Mouse (Mus musculus) limb, embryonic 12.5 days (tissue): ENCODE results near the gene Grhl3. TPM values are rescaled to one million over a fixed set of nuclear protein-coding genes. Genes with fewer than 3 reads are reported as not detected.

Experiments
- ATAC-seq: fragments of 200-750 bp; cut with Nextera tagmentation; 2 replicates; pipeline ENCODE4 v1.8.0; 2017; ENCODE audit warnings: low read depth, moderate TSS enrichment; ENCODE audit not compliant: insufficient number of reproducible peaks, insufficient read depth, low FRiP score, low TSS enrichment
- H3K27ac ChIP-seq: fragments of 300-500 bp; sonication (generic); 2 replicates; pipeline ENCODE4 v1.5.1; 2016; ENCODE audit warnings: mild to moderate bottlenecking, moderate library complexity
- H3K27me3 ChIP-seq: fragments of 300-500 bp; sonication (generic); 2 replicates; pipeline ENCODE4 v1.6.1; 2016; ENCODE audit warnings: mild to moderate bottlenecking, moderate library complexity
- H3K36me3 ChIP-seq: fragments of 300-500 bp; sonication (generic); 2 replicates; pipeline ENCODE4 v1.6.1; 2016; ENCODE audit warnings: mild to moderate bottlenecking, moderate library complexity
- H3K4me1 ChIP-seq: fragments of 300-500 bp; sonication (generic); replicated peaks from 2 replicates; pipeline ENCODE4 v1.6.1; 2016
- H3K4me2 ChIP-seq: fragments of 300-500 bp; sonication (generic); 2 replicates; pipeline ENCODE4 v1.6.1; 2016; ENCODE audit warnings: mild to moderate bottlenecking, moderate library complexity
- H3K4me3 ChIP-seq: fragments of 300-500 bp; sonication (generic); replicated peaks from 2 replicates; pipeline ENCODE4 v1.5.1; 2016; ENCODE audit warnings: mild to moderate bottlenecking
- H3K9ac ChIP-seq: fragments of 300-500 bp; sonication (generic); replicated peaks from 2 replicates; pipeline ENCODE4 v1.6.1; 2016; ENCODE audit warnings: mild to moderate bottlenecking, moderate library complexity
- H3K9me3 ChIP-seq: fragments of 300-500 bp; sonication (generic); 2 replicates; pipeline ENCODE4 v1.6.1; 2016; ENCODE audit warnings: mild to moderate bottlenecking, moderate library complexity
- WGBS: fragments of 180-500 bp; shearing (Covaris S2); methylation state at CpG from one replicate; pipeline ENCODE4 v1.1.7; 2016; 5-methylcytosine and 5-hydroxymethylcytosine counted together
- polyA plus RNA-seq: library from polyadenylated mRNA; unstranded; fragments of >200 nt; fragmentation: Nextera tagmentation; extraction: Ambion mirVana; gene quantifications from 2 replicates; pipeline ENCODE4 v1.2.1, GENCODE M21; 2016

Grhl3 gene
- polyA plus RNA-seq, 1 experiment from 2014 or later: 11.7 TPM

DNA sequence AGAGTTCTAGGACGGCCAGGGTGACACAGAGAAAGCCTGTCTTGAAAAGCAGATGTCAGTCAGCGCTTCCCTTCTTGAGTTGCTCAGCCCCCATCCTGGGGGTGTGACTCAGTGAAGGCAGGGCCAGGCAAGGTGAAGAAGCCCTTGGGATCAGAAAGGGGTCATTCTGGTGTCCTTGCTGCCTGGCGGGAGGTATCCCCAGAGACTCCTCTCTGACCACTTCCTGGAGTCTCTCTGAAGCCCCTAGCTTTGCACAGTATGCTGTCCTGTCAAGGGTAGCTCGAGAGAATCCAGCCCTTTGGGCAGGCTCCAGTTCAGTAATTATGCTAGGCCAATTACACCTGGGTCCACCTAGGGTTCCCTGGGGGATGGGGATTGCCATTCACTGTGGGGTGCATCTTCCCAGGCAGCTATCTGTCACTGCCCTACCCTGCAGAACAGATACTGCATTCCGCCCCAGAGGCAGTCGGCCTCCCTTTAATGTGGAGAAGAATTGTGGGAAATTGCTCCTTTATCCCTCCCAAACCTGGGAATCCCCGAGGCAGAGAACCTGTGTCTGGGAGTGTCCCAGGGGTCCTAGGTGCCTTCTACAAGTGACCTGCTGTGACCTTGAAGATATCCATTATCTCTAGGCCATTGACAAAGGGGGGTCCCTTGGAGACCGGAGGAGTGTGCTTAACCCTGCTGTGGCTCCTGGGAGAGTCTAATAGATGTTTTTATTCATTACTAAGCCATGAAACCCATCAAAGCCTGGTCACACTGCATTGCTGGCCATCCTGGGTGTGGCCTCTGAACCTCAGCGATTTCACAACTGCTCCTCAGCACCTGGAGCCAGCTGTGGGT lies 41.4 kb downstream of the Grhl3 start:
- WGBS: 54% methylated on average over 9 of the region's 9 CpGs
- ATAC-seq: no peak; the same call in 1 of the 2 replicates
- Histone ChIP-seq H3K36me3 (no peaks in the 10 kb centered on the region), H3K4me2 (no peak overlapping the region), H3K27ac (no peak overlapping the region), H3K9ac (no peak overlapping the region), H3K27me3 (no peaks in the 10 kb centered on the region), H3K4me1 (0 out of 2 replicates have a peak, but pooled peaks cover 3% of the 10 kb centered on the region), H3K9me3 (peaks cover 8% of the 10 kb centered on the region), H3K4me3 (no peak overlapping the region)

DNA sequence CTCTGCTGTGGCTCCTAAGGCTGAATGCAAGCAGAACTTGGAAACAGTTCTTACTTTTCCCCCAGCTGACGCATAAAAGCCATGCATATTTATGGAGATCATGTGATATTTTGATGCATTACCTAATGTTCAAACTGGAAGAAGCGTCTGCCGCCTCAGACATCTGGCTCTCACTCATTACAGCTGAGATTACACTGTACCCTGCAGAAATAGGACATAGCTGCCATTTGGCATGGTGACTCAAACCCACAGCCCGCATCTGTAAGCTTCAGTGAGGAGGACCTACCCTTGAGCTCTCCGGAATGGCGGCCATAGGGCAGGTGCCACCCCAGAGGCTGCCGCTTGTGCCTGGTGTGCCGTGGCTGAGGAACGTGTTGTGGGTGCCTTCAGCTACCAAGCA lies 42.2 kb downstream of the Grhl3 start:
- H3K4me1 ChIP-seq: peaks cover 9% of the 10 kb centered on the region
- H3K27ac ChIP-seq: no peak overlapping the region
- no peak overlapping the region for H3K4me2 ChIP-seq
- H3K9ac ChIP-seq: no peak overlapping the region
- no peak for ATAC-seq
- peaks cover 8% of the 10 kb centered on the region for H3K9me3 ChIP-seq
- 92% methylated on average over 9 of the region's 9 CpGs for WGBS
- H3K36me3 ChIP-seq: no peaks in the 10 kb centered on the region
- no peak overlapping the region for H3K4me3 ChIP-seq
- H3K27me3 ChIP-seq: no peaks in the 10 kb centered on the region

DNA sequence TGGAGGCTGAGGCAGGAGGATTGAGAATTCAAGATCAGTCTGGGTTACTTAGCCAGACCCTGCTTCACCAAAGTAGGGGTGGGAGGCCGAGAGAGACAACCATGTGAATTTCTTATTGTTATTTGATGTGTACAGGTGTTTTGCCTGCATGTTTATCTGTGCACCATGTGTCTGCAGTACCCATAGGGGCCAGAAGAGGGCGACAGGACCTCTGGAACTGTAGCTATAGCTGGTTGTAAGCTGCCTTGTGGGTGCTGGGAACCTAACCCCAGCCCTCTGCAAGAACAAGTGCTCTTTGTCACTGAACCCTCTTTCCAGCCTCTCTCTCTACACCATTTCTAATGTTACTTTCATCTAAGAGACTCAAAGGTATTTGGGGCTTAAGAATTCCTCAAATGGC lies 43.2 kb downstream of the Grhl3 start:
- 57% methylated on average over 2 of the region's 2 CpGs for WGBS
- no peak overlapping the region for H3K4me3 ChIP-seq
- ATAC-seq: no peak
- H3K4me2 ChIP-seq: no peak overlapping the region
- peaks cover 13% of the 10 kb centered on the region for H3K4me1 ChIP-seq
- 0 out of 2 replicates have a peak, but pooled peaks cover 5% of the 10 kb centered on the region for H3K27me3 ChIP-seq
- H3K36me3 ChIP-seq: no peaks in the 10 kb centered on the region
- no peak overlapping the region for H3K27ac ChIP-seq
- H3K9ac ChIP-seq: no peak overlapping the region
- peaks cover 8% of the 10 kb centered on the region for H3K9me3 ChIP-seq

DNA sequence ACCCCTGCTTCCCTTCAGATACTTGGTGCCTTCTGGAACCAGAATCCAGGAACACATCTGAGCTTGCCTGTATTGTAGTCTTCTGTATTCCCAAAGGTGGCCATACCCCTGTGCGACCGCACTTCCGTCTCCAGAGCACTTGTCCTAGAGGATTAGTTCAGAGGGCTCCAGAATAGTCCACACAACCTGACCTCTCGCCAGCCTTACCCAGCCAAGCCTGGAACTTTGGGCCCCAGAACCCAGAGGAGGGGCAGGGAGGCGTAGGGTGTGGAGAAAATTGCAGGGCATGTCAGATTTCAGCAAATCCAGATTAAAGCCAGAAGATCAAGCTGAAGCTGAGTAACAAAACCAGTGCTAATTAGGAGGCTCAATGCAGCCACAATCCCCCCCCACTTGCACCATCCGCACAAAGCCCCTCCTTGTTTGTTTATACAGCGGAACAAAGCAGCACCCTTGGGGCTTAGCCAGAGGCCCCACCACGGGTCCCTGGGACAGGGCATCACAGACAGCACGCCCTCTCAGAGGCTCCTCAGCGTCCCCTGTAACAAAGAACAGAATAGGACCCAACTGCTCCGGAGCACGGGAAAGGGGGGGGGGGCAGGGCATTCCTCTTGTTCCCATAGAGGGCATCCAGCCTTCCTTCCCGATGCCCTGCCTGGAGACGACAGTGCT lies 47.3 kb downstream of the Grhl3 start:
- no peak for ATAC-seq
- H3K27ac ChIP-seq: no peak overlapping the region
- 31% methylated on average over 13 of the region's 14 CpGs for WGBS
- H3K27me3 ChIP-seq: 0 out of 2 replicates have a peak, but pooled peaks cover 5% of the 10 kb centered on the region
- no peaks in the 10 kb centered on the region for H3K36me3 ChIP-seq
- peaks cover 18% of the 10 kb centered on the region for H3K4me1 ChIP-seq
- H3K9me3 ChIP-seq: peaks cover 8% of the 10 kb centered on the region
- peak overlapping the region; percentile 21; the same call in 1 of the 2 replicates for H3K4me2 ChIP-seq
- H3K9ac ChIP-seq: no peak overlapping the region; the same call in 1 of the 2 replicates
- no peak overlapping the region for H3K4me3 ChIP-seq

DNA sequence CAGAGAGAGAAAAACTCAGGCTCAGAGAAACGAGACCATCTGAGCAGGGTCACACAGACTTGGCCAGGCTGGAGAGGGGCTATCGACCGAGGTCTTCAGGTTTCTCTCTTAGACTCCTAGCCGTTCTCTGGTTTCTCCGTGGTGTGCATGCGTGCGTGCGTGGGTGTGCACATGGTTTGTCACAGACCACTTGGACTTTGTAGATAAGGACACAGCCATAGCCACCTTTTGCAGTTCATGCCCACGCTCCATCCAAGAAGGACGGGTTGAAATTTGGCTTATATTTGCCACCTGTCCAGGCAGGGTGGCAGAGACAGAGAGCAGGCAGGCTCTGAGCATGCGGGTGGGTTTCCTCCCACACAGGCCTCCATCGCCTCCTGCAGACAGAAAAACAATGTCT lies 48.4 kb downstream of the Grhl3 start:
- Histone ChIP-seq H3K36me3 (no peaks in the 10 kb centered on the region), H3K27ac (no peak overlapping the region), H3K4me3 (no peak overlapping the region), H3K4me1 (peaks cover 18% of the 10 kb centered on the region), H3K9me3 (no peaks in the 10 kb centered on the region), H3K9ac (no peak overlapping the region), H3K4me2 (no peak overlapping the region), H3K27me3 (0 out of 2 replicates have a peak, but pooled peaks cover 5% of the 10 kb centered on the region)
- 71% methylated on average over 12 of the region's 12 CpGs for WGBS
- no peak for ATAC-seq

DNA sequence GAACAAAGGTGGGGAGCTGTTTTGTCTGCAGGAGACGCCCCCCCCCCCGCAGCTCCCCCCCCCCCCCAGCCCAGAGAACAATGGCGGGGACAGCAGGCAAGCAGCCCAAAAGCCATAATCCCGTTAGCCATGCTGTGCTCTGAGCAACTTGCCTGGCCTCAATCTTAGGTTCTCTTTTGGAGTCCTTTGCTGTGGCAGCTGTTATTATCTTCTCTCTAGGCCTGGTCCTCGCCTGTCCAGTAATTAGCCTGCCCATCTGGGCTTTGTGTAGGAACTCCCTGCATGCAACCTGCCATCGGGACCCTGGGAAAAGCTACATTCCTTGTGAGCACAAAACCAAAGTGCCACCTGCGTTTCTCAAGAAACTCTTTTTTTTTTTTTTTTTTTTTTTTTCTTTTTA lies 49.5 kb downstream of the Grhl3 start:
- Histone ChIP-seq H3K4me2 (no peak overlapping the region), H3K9ac (no peak overlapping the region), H3K27ac (0 out of 2 replicates have a peak overlapping the region, but pooled peaks have one; percentile 7), H3K36me3 (no peaks in the 10 kb centered on the region), H3K4me1 (peaks cover 18% of the 10 kb centered on the region), H3K9me3 (no peaks in the 10 kb centered on the region), H3K4me3 (no peak overlapping the region), H3K27me3 (0 out of 2 replicates have a peak, but pooled peaks cover 5% of the 10 kb centered on the region)
- WGBS: 7% methylated on average over 6 of the region's 7 CpGs
- ATAC-seq: no peak

DNA sequence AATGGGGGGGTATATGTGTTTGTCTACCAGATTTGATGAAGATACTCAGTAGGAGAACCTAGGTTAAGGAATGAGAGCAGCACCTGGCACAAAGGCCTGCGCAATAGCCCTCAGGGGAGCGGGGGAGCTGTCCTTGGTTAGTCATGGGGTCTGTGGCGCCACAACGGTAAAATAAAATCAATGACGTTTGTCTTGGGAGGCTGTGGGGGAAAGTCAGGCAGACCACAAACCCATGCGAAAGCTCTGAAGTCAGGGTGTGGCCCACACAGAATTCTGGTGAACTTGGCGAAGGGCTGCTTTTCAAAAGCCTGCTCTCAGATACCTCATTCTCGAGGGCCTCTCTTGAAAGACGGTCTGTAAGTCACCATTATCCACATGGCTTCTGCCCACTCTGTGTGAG lies 53.0 kb downstream of the Grhl3 start:
- H3K36me3 ChIP-seq: no peaks in the 10 kb centered on the region
- no peak for ATAC-seq
- 74% methylated on average over 9 of the region's 9 CpGs for WGBS
- no peaks in the 10 kb centered on the region for H3K9me3 ChIP-seq
- H3K4me2 ChIP-seq: no peak overlapping the region
- peaks cover 8% of the 10 kb centered on the region; the same call in 1 of the 2 replicates for H3K4me1 ChIP-seq
- H3K4me3 ChIP-seq: no peak overlapping the region
- H3K9ac ChIP-seq: no peak overlapping the region
- H3K27me3 ChIP-seq: no peaks in the 10 kb centered on the region
- no peak overlapping the region for H3K27ac ChIP-seq

GRCm38 (mm10) chr4:135518135-135518534 lies 55.3 kb downstream of the Grhl3 start:
- H3K27ac ChIP-seq: no peak overlapping the region
- H3K4me3 ChIP-seq: no peak overlapping the region
- H3K27me3 ChIP-seq: no peaks in the 10 kb centered on the region
- H3K9me3 ChIP-seq: no peaks in the 10 kb centered on the region
- H3K9ac ChIP-seq: no peak overlapping the region
- no peaks in the 10 kb centered on the region for H3K36me3 ChIP-seq
- H3K4me2 ChIP-seq: no peak overlapping the region
- H3K4me1 ChIP-seq: no peaks in the 10 kb centered on the region
- no peak for ATAC-seq
- WGBS: 86% methylated on average over 12 of the region's 12 CpGs

DNA sequence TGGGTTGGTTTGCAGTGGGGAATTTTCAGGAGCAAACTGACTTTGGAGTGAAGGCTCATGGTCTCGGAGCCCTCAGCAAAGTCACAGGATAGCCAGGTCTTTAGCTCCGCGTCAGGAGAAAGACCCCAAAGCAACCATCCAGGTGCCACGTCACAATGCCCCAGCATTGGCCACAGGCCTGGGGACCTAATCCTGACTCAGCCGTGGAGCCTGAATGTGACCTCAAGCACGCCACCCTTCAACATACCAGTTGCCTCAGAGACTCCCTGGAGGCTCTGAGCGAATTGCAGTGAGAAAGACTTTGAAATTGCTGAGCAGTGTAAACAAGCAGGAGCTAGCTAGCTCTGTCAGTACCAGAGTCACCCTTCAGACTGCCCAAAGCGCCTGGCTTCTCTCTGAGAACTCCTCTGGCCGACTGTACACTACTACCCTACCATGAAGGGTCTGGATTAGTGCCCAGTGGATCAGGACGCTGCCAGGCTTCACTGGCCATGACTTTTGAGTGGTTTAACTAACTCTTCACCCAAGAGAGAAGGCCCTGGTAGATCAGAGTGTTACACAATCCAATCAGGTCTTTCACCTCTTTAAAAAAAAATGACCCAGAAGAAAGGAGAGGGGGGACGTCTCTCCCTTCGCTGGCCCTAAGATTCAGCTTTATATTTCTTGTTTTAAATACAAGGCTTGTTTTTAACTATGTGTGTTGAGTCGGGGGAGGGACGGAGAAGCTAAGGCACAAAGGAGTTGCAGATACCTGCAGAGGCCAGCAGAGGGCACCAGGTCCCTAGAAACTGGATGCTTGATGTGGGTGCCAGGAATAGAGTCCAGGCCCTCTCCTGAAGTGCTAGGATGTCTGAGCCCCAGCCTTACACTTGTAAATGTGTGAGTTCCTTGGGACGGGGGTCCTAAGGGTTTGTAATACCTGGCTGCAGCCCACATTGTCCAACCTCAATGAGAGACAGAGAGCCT lies 56.8 kb downstream of the Grhl3 start:
- WGBS: 49% methylated on average over 15 of the region's 15 CpGs
- no peak for ATAC-seq
- Histone ChIP-seq H3K4me1 (no peaks in the 10 kb centered on the region), H3K4me2 (no peak overlapping the region), H3K36me3 (no peaks in the 10 kb centered on the region), H3K27ac (no peak overlapping the region), H3K27me3 (no peaks in the 10 kb centered on the region), H3K9me3 (no peaks in the 10 kb centered on the region), H3K9ac (no peak overlapping the region), H3K4me3 (no peak overlapping the region)

- H3K27me3 ChIP-seq: no peaks in the 10 kb centered on the region
- H3K36me3 ChIP-seq: no peaks in the 10 kb centered on the region
- no peak for ATAC-seq
- H3K9ac ChIP-seq: no peak overlapping the region
- no peak overlapping the region for H3K4me2 ChIP-seq
- no peaks in the 10 kb centered on the region for H3K4me1 ChIP-seq
- H3K9me3 ChIP-seq: no peaks in the 10 kb centered on the region
- 67% methylated on average over 14 of the region's 14 CpGs for WGBS
- H3K4me3 ChIP-seq: no peak overlapping the region
- H3K27ac ChIP-seq: no peak overlapping the region
Measured at GRCm38 (mm10) chr4:135514925-135515324, 58.5 kb downstream of the Grhl3 start.
